Mouse (Mus musculus) right cerebral cortex, postnatal 36 days (tissue): ENCODE measurements around the gene Gen1.

Experiments
- DNase-seq, 2 experiments: peaks; one replicate each; pipeline ENCODE4 v3.0.0; 2022; ENCODE audit warnings: low spot score in 2 of 2, mixed read lengths in 1 of 2

The Gen1 gene

DNA sequence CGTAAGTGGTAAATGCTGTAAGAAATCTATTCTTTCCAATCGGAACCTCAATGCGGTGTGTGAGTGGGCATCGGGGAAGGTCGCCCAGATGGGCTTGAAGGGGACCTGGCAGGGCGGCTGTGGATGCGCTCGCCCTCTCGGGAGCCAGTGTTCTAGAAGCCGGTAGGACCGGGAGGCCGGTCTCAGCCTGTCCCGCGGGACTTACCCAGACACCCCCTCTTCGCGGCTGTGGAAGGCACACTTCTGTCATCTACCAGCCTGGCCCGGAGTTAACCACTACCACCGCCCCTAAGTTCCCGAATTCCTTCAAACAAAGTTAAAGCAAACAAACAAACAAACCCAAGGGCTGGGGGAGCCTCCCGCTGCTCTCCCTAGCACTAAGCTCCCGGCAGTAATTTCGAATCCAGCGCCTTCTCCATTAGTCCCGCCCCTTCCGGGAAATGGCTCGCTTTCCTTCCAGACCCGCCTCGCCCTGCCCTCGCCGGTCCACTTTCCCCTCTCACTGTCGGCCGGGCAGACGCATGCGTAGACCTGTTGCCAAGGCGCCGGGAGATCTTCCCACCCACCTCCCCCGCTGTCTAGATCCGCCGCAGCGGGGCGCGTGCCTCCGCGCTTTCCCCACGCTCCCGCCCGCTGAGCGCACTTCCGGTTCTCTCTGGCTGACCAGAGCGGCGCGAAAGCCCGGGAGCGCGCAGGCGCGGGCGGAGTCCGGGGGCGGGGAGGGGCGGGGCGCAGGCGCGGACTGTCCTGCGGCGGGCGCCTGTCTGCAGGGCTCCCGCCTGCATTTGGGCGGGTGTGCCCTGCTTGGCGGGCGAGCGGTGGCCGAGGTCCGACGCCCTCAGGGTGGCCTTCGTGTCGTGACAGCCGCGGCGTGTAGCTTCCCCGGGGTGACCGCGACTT is at the start of gene Gen1, which contains the start of gene Smc6:
Gene Gen1, minus strand, starts transcription at position 420 of the 900 bp plus-strand sequence.
Gene Smc6, plus strand, starts transcription at position 505 of the 900 bp plus-strand sequence.
- DNase-seq = peak; percentile 83 to 87

DNA sequence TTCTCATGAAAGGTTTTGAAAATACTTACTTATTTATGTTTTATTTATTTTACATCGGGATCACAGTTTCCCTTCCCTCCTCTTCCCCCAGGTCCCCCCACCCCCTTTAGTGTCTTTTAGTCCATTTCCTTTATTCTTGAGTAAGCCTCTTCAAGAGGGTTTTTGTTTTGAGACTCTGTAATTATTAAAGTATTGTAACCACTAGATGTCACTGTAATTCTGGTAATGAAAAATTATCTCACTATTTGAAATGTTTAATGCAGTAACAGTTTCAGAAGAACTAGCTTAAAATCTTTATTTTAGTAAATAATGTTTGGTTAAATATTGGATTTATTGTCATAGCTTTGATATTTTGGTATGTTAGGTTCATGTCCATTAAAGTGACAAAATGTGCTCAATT is 48.2 kb upstream of the Gen1 start:
- DNase-seq = no peak

DNA sequence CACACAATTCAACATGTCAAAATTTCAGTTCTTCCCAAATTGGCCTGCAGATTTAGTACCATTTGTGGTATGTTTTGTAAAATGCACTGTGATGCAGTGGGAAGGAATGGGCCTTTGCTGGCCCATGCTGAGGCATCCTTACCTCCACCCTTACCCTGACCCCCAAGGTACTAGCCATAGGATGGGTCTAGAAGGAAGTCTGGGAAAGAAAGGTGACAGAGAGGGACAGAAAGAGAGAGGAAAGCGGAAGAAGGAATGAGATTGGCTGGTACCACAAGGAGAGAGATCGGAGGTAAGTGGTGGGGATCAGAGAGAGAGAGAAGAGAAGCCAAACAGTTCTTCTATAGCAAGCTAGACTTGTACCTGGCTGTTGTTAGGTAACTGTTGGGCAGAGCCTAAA is 45.5 kb upstream of the Gen1 start:
- DNase-seq = no peak

DNA sequence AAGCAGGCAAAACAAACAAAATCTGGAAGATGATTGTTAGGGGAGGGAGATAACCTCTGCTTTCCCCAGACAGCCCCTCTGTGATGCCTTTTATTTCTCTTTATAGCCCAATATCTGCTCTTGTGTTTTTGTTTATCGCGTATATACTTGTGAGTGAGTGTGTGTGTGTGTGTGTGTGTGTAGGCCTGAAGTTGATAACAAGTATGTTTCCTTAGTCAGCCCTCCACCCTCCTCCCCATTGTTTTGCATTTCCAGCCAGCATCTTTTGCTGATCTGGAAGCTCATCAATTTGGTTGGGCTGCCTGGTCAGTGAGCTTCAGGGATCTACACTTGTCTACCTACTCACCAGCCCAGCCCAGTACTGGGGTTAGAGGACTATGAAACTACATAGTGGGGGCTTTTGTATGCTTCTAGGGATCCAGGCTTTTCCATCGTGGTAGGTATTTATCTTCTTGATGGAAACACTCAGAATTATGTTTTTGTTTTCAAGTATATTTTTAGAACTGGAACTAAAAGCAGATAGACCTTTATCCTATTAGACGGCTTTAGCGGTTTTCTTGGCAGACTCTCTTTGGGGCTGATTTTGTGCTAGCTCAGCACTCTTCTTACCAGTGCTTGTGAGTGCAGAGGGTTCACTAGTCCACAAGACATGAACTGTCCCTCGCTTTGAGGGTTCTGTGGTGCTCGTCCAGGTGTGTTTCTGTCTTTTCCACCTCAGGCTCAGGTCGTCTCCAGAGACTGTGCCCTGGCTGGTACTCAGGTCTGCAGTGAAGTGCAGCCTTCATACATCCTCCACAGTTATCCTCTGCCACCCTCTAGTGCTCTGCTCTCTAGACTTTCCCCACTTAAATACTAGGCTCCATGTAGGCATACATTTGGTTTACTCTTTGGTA is 41.4 kb upstream of the Gen1 start:
- DNase-seq = no peak

DNA sequence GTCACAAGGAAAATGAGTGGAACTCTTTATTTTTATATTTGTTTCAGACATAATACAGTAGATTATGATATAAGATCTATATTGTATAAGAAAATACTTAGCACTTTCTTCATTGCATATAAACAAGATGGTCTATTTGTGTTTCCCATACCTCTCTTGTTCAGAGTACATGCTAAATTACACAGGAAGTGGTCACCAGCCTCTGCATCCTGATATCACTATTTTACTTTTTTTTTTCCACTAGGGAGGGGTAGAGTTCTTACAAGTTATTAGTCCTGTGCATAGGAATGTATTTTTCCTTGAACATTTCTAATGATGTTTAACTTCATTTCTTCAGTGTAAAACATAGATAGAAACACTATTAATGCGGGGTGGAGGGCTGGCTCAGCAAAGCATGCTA is 35.3 kb upstream of the Gen1 start:
- DNase-seq = no peak

DNA sequence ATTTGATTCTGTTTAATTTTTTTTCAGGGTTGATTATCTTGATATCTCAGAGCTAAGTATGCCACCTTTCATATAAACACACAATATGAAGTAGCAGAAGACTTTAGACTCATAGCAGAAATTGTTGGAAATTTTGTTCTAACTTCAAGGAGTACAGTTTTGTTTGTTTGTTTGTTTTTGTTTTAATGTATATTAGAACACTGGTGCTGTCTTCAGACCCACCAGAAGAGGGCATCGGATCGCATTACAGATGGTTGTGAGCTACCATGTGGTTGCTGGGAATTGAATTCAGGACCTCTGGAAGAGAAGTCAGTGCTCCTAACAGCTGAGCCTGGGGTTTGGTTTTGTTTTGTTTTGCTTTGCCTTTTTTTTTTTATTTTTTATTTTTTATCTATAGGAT is 20.8 kb upstream of the Gen1 start:
- no peak for DNase-seq

DNA sequence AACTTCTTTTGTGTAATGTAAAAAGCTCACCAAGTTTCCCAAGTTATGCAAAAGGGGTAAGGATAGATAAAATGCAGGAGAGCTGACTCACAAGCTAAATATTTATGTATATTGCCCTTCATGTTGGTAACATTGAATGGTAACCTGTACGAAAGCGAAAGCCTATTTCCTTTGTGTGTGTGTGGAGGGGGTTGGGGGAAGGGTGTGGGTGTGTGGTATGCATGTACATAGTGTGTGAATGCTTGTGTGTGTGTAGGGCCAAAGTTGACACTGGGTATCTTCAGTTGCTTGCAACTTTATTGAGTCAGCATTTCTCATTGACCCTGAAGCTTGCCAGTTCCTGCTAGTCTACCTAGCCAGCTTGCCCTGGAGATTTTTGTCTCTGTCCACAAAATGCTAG is 16.0 kb upstream of the Gen1 start:
- DNase-seq = no peak

DNA sequence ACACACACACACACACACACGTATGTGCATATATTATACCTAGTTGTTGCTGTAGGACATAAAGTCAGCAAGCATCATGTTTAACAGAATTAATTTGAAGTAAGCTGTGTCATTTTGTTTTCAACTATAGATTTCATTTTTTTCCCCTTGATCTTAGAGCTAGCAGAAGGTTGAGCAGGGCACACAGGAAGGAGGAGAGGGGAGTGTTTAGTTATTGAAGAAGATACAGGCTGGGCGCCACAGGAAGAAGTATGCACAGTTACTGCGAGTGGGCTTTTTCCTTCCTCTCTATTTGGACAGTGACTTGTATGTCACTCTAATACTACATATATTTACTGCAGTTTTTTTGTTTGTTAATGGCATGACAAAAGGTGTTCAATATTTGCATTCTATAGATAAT is 14.3 kb upstream of the Gen1 start:
- DNase-seq = no peak

DNA sequence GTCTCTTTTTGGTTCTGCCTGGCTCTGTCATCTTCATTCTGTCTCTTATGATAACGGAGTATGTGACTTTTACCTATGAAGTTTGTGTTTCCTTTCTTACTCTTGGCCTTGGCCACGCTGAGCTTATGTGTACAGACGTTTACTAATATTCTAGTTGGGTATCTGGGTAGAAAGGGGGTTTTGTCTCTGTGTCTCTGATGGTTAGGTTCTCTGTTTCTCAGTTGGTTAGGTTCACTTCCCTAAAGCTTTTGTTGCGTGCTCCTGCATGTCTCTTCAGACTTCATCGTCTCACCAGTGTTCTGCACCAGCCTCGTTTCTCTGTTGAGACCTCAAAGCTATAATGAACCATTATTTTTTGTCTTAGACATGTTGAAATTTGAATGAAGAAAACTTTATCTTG is 11.6 kb upstream of the Gen1 start:
- no peak for DNase-seq

DNA sequence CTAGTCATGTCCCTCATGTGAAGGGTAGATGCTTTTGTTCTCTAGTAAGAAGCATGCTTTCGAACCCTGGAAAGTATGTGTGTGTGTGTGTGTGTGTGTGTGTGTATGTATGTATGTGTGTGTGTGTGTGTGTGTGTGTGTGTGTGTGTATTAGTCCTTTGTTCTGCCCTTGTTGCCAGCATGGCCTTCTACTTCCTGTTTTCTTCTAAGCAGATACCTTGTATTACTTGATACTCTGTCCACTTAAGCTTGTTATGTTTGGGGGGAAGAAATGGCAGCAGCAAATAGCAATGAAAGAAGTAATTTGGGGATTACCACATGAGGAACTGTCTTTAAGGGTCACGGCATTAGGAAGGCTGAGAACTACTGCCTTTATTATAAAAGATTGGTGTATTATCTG is 11.0 kb upstream of the Gen1 start:
- no peak for DNase-seq

DNA sequence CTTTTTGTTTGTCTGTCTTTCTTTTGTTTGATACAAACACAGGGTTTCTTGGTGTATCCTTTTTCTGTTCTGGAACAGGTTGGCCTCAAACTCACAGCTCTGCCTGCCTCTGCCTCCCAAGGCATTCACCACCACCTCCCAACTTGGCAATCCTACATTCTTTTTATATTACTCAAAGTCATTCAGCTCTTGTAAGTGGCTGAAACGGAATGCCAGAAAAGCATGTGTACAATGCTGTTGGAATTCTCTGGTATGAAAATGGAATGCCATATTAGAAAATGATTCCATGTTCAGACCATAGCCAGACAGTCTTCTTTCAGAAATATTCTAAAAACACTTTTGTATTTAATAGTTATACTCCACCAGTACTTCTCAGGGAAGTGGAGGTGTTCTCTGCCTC is 7.6 kb upstream of the Gen1 start:
- no peak for DNase-seq

DNA sequence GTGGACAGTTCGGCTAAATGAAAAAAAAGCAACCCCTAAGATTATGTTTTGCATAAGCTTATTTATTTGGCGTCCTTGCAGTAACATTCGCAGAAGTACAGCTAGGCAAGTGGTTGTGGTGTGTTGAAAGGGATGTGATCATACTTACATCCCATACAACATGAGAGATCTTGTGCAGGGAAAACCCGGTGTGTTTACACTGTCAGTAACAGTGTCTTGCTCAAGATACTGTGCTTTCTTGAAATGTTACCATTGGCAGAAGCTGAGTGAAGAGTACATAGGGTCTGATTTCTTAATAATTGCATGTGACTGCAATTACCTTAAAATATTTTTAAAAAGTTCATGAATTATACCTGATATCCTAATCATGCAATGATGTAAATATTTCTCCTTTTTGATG is 7.0 kb upstream of the Gen1 start:
- no peak for DNase-seq

DNA sequence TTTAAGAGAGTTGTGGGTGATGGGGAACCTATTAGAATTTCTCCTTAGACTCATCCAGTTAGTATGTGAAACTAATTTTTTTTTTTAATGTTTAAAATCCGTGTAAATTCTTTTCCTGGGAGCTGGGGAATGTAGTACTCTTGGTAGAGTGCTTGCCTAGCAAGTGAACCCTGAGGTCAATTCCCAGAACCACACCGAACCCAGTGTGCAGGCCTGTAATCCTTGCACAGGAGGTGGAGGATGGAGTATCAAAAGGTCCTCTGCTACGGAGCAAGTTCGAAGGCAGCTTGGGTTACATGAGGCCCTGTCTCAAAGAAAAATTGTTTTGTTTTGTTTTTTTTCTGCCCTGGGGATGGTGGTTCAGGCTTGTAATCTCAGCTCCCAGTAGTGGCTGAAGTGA is 1.4 kb upstream of the Gen1 start:
- no peak for DNase-seq

DNA sequence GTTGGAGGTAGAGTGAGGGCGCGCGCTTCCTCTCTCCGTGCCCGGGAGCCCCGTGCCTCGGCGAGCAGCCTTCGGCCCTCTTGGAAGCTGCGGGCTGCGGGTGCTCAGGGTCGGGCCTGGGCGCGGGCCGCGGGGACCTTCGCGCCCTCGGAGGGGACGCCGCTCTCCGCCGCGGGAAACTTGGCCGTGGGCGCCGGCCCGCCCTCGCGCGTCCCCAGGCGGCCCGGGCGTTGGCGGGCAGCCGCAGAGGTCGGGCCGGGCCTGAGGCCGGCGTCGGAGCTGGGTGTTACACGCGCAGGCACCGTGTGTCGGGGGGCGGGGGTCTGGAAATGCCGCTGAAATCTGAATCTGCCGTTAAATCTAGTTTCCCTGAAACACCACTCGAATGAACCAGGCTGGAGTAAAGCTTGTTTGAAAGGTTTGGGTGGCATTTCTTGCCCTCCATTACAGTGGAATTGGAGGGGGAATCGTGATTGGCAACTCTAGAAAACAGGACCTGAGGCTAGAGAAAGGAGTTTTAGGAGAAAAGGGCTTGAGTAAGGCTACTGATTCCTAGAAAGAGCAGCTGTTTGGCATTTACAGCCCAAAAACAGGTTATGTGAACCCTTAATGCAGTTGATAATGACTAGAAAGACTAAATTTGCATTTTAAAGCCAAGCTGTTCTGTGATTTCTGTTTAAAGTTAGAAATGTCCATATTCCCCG is 833 bp upstream of the Gen1 start:
- DNase-seq = peak in 1 of 2 experiments; percentile 13

DNA sequence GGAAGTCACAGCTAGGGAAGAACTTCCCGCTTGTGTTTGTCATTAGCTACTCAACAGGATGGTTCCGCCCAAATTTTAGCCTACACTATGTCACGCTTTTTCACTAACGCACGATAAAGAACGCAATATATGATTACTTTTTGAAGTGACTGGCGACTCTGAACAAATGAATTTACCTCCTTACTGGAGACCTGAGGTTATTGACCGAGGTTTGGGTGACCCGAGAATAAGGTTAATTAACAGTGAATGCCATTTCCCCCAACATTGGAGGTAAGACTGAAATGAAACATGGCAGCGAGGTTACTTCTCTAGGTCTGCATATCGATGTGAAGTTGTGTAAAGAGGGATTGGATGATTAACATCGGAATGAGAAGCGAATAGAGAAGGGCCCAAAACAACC is 706 bp downstream of the Gen1 start:
- DNase-seq = no peak

DNA sequence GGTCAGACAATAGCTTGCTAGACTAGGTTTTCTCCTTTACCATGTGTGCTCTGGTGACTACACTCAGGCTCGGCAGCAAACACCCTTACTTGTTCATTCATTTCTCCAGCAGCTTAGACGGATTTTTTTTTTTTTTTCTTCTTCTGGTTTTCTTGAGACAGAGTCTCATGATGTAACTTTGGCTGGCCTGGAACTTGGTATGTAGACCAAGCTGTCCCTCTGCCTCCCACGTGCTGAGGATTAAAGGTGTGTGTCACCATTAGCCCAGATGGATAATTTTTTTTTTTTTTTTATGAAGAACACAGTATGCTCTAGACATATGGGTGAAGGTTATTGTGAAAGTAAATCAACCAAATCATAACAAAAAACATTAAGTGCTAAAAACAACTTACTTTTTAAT is 15.3 kb downstream of the Gen1 start:
- no peak for DNase-seq

DNA sequence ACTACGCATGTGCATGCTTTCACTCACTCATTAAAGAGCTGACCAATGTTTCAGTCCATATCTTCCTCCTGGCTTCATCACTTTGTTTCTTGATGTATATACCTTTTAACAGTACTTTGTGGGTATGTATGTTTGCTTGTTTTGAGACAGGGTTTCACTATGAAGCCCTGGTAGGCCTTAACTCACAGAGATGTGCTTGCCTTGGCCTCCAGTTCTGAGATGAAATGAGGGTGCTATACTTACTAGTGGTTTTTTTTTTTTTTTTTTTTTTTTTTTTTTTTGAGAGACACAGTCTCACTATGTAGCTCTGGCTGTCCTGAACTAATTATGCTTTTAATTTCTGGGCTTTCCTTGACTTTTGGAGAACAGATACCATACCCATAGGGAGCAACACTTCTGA is 18.1 kb downstream of the Gen1 start:
- DNase-seq = no peak

DNA sequence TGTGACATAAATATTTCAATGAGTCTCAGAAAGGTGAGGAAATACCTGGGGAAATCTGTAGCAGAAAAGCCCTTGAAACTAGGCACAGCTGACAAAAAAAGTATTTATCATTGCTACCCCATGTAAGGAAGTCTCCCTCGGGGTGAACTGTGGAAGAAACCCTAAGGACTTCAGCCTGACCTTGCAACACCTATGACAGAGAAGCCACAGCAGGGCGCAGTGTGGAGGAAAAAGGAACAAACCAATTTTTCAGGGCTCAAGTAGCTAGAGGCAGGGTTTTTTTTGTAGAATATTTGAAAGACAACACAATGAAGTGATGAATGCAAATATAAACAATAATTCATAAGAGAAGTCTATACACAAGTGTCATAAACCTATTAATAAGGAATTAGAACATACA is 29.6 kb downstream of the Gen1 start:
- no peak for DNase-seq

DNA sequence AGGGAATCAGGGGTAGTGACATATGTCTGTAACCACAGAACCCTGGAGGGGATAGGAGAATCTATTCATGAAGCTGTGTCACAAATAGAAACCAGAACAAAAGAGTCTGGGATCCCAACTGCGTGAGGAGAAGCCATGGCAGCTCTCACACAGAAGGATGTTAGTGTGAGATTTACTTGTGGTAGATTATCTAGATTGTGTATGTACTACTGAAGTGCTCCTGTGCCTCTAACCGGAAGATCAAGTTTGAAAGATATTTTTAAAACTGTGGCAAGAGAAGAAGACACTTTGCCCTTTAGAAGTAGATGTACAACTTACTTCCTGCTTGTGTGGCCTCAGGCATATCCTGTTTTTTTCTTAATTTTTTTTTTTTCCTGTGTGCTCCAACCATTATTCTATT is 35.3 kb downstream of the Gen1 start:
- DNase-seq = no peak

DNA sequence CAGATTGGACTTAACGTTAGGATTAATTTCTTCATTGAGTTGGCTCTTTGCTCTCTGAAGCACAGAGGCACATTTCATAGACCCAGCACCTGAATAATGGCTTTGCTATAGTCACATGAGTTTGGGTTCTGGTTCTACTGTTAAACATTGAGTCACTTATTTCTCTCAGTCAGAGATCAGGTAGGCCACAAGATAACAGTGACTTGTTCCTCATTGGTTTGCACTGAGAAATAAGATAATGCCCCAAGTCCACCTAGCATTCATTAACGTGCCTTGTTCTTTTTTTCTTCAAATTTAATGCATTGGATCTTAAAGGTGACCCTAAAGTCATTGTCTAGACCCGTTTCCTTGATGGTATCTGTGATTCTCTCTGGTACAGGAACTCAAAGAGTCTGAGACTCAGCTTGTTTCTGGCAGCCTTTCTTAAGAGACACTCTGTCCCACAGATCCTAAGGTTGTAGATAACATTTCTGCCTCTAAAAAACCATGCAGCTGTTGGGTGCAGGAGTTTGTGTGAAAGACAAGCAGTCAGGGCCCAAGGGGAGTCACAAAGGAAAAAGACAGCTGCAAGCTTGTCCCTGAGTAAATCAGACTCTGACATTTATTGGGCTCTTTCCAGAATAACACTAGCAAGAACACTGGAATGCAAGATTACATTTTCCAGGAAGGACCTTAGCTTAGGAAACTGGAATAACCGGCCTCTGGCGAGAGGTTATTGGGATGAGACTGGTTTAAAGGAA is 38.9 kb downstream of the Gen1 start:
- no peak for DNase-seq

DNA sequence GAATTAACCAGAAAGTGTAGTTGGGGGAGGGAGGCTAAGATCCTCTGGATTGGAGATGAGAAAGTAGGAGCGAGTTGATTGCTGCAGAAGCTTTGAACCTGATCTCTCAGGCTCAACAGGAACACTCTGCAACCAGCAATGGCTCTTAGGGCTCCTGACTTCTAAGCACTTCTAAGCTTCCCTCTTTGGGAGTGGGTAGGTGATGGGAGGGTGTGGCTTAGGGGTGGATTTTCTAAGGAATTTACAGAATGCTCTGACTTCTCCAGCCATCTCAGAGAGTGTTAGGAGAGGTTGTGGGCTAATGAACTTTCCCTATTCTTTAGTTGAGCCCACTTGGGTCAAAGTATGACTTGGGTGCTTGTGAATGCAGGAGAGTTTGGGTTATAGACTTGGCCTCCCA is 39.5 kb downstream of the Gen1 start:
- no peak for DNase-seq
